Mouse (Mus musculus) kidney, postnatal 0 days (tissue): ENCODE measurements around the gene Rabggtb. TPM values are rescaled to one million over a fixed set of nuclear protein-coding genes. Genes with fewer than 3 reads are reported as not detected.

Experiments used
- ATAC-seq: fragments of 200-750 bp; cut with Nextera tagmentation; replicated peaks from 2 replicates; pipeline ENCODE4 v1.8.0; 2017; ENCODE audit warnings: low read depth, moderate number of reproducible peaks, moderate TSS enrichment, moderate library complexity; ENCODE audit not compliant: low FRiP score
- DNase-seq: peaks from one replicate; pipeline ENCODE4 v3.0.0-alpha.2; 2016; ENCODE audit warnings: low spot score
- H3K27ac ChIP-seq: fragments of 300-500 bp; sonication (generic); 2 replicates; pipeline ENCODE4 v1.5.1; 2014; ENCODE audit warnings: mild to moderate bottlenecking
- H3K27me3 ChIP-seq: fragments of 300-500 bp; sonication (generic); 2 replicates; pipeline ENCODE4 v1.6.1; 2014; ENCODE audit warnings: low read length, mixed read lengths; ENCODE audit not compliant: insufficient read depth
- H3K36me3 ChIP-seq: fragments of 300-500 bp; sonication (generic); 2 replicates; pipeline ENCODE4 v1.6.1; 2014; ENCODE audit warnings: low read length, mixed read lengths; ENCODE audit not compliant: insufficient read depth
- H3K4me1 ChIP-seq: fragments of 300-500 bp; sonication (generic); replicated peaks from 2 replicates; pipeline ENCODE4 v1.6.1; 2014; ENCODE audit warnings: antibody characterized with exemption, low read length, mixed read lengths; ENCODE audit not compliant: insufficient read depth
- H3K4me2 ChIP-seq: fragments of 300-500 bp; sonication (generic); 2 replicates; pipeline ENCODE4 v1.6.1; 2014; ENCODE audit warnings: mild to moderate bottlenecking, low read length, moderate library complexity, mixed read lengths
- H3K4me3 ChIP-seq: fragments of 300-500 bp; sonication (generic); replicated peaks from 2 replicates; pipeline ENCODE4 v1.5.1; 2014; ENCODE audit warnings: low read depth, low read length
- H3K9ac ChIP-seq: fragments of 300-500 bp; sonication (generic); 2 replicates; pipeline ENCODE4 v1.6.1; 2014; ENCODE audit warnings: low read depth, low read length
- H3K9me3 ChIP-seq: fragments of 300-500 bp; sonication (generic); replicated peaks from 2 replicates; pipeline ENCODE4 v1.6.1; 2016; ENCODE audit warnings: low read length, inconsistent platforms, mixed read lengths
- CTCF ChIP-seq: IDR thresholded peaks from 2 replicates; pipeline ENCODE4 v1.5.1; 2016; ENCODE audit warnings: antibody characterized with exemption, low read depth, mild to moderate bottlenecking, moderate library complexity
- WGBS: fragments of 180-500 bp; shearing (Covaris S2); extraction: QIAGEN DNeasy Blood & Tissue Kit; methylation state at CpG from one replicate; pipeline ENCODE4 v1.1.7; 2014; 5-methylcytosine and 5-hydroxymethylcytosine counted together
- polyA plus RNA-seq: library from polyadenylated mRNA; unstranded; fragments of >200 nt; fragmentation: Nextera tagmentation; extraction: Ambion mirVana; gene quantifications from 2 replicates; pipeline ENCODE4 v1.2.1, GENCODE M21; 2015

The Rabggtb gene
- polyA plus RNA-seq, 1 experiment from 2014 or later = 55.0 TPM

DNA sequence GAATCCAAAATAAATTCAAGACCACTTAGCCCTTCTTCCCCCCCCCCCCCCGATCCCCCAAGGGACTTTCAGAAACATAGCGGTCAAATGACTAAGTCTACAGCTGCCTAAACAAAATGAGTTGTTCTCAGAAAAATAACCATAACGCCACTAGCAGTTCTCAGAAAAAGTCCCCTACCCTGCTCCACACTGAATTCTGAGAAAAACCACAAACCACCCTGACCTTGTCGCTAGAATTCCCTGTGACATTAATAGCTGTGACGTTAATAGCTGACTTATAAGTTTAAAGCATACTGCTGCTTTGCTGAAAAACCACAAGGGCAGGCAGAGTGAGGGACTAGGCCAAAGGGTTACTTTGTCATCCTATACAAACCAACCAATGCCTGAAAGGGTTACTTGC, 45.1 kb upstream of the Rabggtb start:
- H3K9me3 ChIP-seq = no peaks in the 10 kb centered on the region
- H3K4me2 ChIP-seq = no peak overlapping the region
- WGBS = 62% methylated on average over 4 of the region's 5 CpGs
- no peaks in the 10 kb centered on the region for H3K4me1 ChIP-seq
- H3K9ac ChIP-seq = no peak overlapping the region
- no peaks in the 10 kb centered on the region for H3K36me3 ChIP-seq
- no peaks in the 10 kb centered on the region for H3K27me3 ChIP-seq
- no peak for ATAC-seq
- no peak for TF ChIP-seq CTCF
- no peak overlapping the region for H3K27ac ChIP-seq
- no peak overlapping the region for H3K4me3 ChIP-seq
- no peak for DNase-seq

DNA sequence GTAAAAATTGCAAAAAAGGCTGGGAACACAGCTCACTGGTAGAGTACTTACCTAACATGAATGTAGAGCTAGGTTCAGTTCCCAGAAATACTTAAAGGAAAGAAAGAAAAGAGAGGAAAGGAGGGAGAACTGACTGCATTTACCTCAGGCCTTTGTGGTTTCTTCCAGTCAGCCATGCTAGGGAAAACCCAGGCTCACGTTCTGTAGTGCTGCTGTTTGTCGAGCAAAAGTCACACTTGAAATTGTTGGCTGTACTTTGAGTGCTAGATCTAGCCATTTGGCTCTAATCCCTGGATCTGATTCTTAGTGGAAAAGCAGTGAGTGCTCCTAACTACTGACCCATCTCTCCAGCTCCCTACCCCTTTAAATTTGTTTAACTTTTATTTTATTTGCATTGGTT, 35.4 kb upstream of the Rabggtb start:
- H3K36me3 ChIP-seq = no peaks in the 10 kb centered on the region
- no peak overlapping the region for H3K4me2 ChIP-seq
- TF ChIP-seq CTCF = no peak
- no peak overlapping the region for H3K9ac ChIP-seq
- H3K27ac ChIP-seq = no peak overlapping the region
- DNase-seq = no peak
- H3K4me3 ChIP-seq = no peak overlapping the region
- no peaks in the 10 kb centered on the region for H3K27me3 ChIP-seq
- no peaks in the 10 kb centered on the region for H3K4me1 ChIP-seq
- WGBS = 60% methylated on average over 2 of the region's 2 CpGs
- H3K9me3 ChIP-seq = no peaks in the 10 kb centered on the region
- ATAC-seq = no peak

DNA sequence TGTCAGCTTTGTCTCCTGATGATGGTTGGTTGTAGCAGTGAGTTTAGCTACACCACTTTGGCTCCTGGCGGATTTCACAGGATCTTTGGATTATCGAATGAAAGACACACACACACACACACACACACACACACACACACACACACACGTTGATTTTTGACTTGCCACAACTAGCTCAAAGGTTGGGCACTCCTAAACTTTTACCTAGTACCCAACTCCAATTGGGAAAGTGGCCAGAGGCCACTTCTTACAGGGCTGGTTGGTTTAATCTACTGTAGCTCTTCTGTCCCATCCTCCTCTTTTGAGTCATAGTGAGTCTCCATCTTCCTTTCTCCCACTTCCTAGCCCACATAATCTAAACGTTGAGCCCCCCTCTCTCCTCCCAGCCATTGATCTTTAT, 34.5 kb upstream of the Rabggtb start:
- no peaks in the 10 kb centered on the region for H3K9me3 ChIP-seq
- no peaks in the 10 kb centered on the region for H3K27me3 ChIP-seq
- DNase-seq = no peak
- no peak overlapping the region for H3K9ac ChIP-seq
- TF ChIP-seq CTCF = no peak
- 85% methylated on average over 4 of the region's 4 CpGs for WGBS
- H3K4me1 ChIP-seq = no peaks in the 10 kb centered on the region; the same call in 1 of the 2 replicates
- no peak overlapping the region for H3K4me3 ChIP-seq
- H3K27ac ChIP-seq = no peak overlapping the region
- H3K4me2 ChIP-seq = no peak overlapping the region
- no peaks in the 10 kb centered on the region for H3K36me3 ChIP-seq
- no peak for ATAC-seq

DNA sequence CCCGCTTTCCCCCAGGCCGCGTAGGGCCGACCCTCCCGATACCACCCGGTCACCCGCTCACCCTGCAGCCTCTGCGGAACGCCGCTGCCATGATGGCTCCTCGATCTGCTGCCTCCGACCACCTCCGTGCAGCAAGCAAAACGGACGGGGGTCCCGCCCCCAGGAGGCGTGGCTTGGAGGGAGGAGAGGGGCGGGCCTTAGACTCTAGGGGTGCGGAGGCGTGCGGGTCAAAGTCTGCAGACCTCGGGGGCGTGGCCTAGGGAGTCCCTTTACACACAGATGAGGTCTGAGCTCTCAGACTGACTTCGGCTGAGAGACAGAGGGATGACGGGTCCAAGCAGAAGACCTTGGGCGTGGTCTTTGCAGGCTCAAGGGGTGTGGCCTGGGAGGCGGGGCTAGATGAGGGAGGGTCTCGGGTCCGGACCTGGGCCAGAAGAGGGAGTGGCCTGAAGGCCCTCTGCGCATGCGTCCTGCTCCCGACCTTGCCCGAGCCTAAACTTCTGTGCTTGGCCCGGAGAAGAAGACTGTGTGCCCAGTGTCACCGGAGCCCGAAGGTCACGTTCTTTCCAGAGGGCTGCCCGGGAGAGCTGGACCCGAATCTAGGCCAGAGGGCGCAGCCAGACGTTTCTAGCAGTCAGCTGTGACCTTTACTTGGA, 31.7 kb upstream of the Rabggtb start, which contains the start of gene Acadm:
TSS of gene Acadm (minus strand) at position 298 of the 656 bp plus-strand sequence.
- ATAC-seq (peak; percentile 98), DNase-seq (peak; percentile 98)
- Histone ChIP-seq H3K27ac (peak within 1 kb of the TSS; percentile 94), H3K9me3 (no peaks in the 10 kb centered on the region), H3K4me3 (peak within 1 kb of the TSS; percentile 86), H3K4me1 (no peaks in the 10 kb centered on the region; the same call in 1 of the 2 replicates), H3K27me3 (no peaks in the 10 kb centered on the region), H3K36me3 (peaks cover 6% of the 10 kb centered on the region; the same call in 1 of the 2 replicates), H3K9ac (peak within 1 kb of the TSS; percentile 77), H3K4me2 (peak within 1 kb of the TSS; percentile 80)
- 0 out of 2 replicates have a peak, but pooled peaks have one; percentile 3 for TF ChIP-seq CTCF
- under 1% methylated on average over 41 of the region's 41 CpGs for WGBS

DNA sequence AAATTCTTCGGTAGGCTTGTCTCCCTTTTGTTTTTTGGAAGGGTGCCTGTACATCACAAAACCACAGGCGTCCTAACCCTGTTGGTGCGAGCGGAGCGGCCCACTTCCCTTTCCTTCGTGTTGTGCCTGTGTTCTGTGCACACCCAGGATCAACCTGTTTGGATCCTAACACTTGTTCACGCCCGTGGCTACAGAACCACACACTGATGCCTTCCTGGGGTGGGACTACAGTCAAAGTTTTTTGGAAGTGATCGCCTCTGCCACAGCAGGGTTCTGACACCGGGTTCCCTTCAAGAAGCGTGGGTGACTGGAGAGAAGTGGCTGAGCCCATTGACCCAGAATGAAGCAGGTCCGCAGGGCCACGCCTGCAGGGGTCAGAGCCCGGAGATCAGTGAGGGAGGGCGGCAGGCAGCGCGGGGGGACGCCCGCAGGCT, 31.1 kb upstream of the Rabggtb start:
- H3K4me1 ChIP-seq = no peaks in the 10 kb centered on the region; the same call in 1 of the 2 replicates
- H3K4me2 ChIP-seq = peak overlapping the region; percentile 80
- no peak for TF ChIP-seq CTCF
- under 1% methylated on average over 19 of the region's 19 CpGs for WGBS
- H3K27ac ChIP-seq = peak overlapping the region; percentile 94
- H3K9me3 ChIP-seq = no peaks in the 10 kb centered on the region
- H3K36me3 ChIP-seq = peaks cover 8% of the 10 kb centered on the region
- H3K27me3 ChIP-seq = no peaks in the 10 kb centered on the region
- ATAC-seq = peak; percentile 27; the same call in 1 of the 2 replicates
- peak overlapping the region; percentile 86 for H3K4me3 ChIP-seq
- DNase-seq = peak; percentile 59
- H3K9ac ChIP-seq = peak overlapping the region; percentile 77

DNA sequence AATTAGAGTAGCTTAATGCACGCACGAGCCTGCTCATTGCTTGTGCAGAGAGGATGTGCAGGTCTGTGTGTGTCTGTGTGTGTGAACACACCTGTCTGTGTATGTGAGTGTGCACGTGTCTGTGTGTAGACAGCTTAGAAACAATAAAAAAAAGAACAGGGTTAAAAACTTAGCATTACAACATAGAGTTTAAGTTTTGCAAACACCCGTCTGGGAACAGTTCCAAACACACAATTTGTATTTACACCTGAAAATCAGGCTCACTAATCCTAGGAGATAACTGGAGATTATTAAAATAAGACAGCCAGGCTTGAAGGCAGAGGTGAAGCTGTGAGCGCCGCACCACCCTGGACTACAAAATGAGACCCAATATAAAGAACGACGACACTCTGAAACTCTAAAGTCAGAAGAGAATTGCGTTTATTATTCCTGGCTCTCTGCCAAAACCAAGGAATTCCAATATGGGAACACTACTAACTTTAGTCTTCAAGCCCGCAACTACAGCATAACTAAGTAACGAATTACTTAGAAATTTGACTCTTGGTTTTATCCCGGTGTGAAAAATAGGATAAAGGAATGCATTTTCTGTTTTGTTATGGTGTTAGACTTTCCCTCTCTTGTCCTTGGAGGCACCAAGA, 30.3 kb upstream of the Rabggtb start:
- DNase-seq = peak; percentile 71
- peak overlapping the region; percentile 94 for H3K27ac ChIP-seq
- no peak for TF ChIP-seq CTCF

More for the DNA sequence above, 30.3 kb upstream of the Rabggtb start:
- Histone ChIP-seq H3K4me1 (no peaks in the 10 kb centered on the region; the same call in 1 of the 2 replicates), H3K9ac (peak overlapping the region; percentile 77), H3K9me3 (no peaks in the 10 kb centered on the region), H3K27me3 (no peaks in the 10 kb centered on the region), H3K4me2 (peak overlapping the region; percentile 80), H3K4me3 (peak overlapping the region; percentile 86), H3K36me3 (peaks cover 12% of the 10 kb centered on the region)
- 19% methylated on average over 12 of the region's 12 CpGs for WGBS
- ATAC-seq = no peak
